In the genomic region with DNA sequence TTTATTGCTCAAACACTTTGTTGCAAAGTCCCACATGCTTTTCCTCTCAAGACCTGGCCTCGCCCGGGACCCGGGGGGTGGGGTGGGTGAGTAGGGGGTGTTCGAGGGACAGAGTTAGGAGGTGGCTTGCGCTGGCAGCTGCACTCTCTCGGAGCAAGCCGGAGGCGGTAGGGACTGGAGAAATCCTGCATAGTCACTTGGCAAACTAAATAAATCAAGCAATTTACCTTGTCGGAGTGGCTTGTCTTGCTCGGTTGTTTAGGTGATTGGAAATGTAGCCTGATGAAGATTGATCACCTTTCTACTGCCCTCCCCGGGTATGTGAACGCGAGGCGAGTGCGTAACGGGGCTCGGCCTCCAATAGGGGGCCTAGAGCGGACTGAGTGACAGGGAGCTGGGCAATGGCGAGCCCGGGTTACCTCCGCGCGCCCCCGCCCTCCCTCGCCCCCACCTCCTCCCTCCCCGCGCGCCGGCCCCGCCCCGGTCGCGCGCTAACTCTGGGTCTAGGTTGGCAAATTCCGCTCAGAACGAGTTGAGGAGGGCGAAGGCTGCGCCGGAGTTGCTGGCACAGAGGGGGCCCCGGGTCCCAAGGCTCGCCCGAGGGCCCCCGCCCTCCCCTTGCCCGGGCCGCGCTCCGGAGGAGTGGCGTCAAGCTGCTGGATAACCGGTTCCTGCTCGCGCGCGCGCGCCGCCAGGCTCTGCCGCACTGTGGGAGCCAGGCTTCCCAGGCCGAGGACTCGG, we compare ENCODE assay signal across 9 mouse cellular contexts. TPM values are rescaled to one million over a fixed set of nuclear protein-coding genes. Genes with fewer than 3 reads are reported as not detected.
DNase-seq lines count a peak whose midpoint lies in the region; ATAC-seq lines count a peak whose summit lies in the region.
"Had no signal": no experiment of that assay in that cellular context is flagged by ENCODE, and none has a peak within 500 bp of the region (broad histone marks: within the 10 kb centered on the region; RNA-seq: fewer than 3 reads in every experiment).

No protein-coding gene starts in this region.

- peak; percentile 92 for ATAC-seq in hindbrain, embryonic 11.5 days (ENCODE audit: low FRiP score)
- peak; percentile 89 for ATAC-seq in midbrain, embryonic 13.5 days

- peak overlapping the region; percentile 94 for H3K4me2 ChIP-seq in hindbrain, embryonic 11.5 days (replicated peaks; ENCODE audit: low read depth, low read length)
- H3K4me2 ChIP-seq in midbrain, embryonic 13.5 days (replicated peaks) = peak overlapping the region; percentile 76

- peaks cover 40% of the 10 kb centered on the region for H3K36me3 ChIP-seq in forebrain, embryonic 10.5 days (replicated peaks)
- no peaks in the 10 kb centered on the region for H3K36me3 ChIP-seq in hindbrain, embryonic 11.5 days (ENCODE audit: control insufficient read depth, insufficient read depth, low read length)
- H3K36me3 ChIP-seq in midbrain, embryonic 13.5 days = no peaks in the 10 kb centered on the region

- H3K4me3 ChIP-seq in forebrain, embryonic 10.5 days = peak overlapping the region; percentile 91
- peak overlapping the region; percentile 51 for H3K4me3 ChIP-seq in hindbrain, embryonic 11.5 days (ENCODE audit: low read depth, low read length)
- peak overlapping the region; percentile 67 for H3K4me3 ChIP-seq in midbrain, embryonic 13.5 days (replicated peaks)

- peak overlapping the region; percentile 59 for H3K9ac ChIP-seq in hindbrain, embryonic 11.5 days (ENCODE audit: low read depth, low read length)
- peak overlapping the region; percentile 88 for H3K9ac ChIP-seq in midbrain, embryonic 13.5 days (replicated peaks)

- no peaks in the 10 kb centered on the region for H3K9me3 ChIP-seq in forebrain, embryonic 10.5 days
- no peaks in the 10 kb centered on the region for H3K9me3 ChIP-seq in hindbrain, embryonic 11.5 days (ENCODE audit: control insufficient read depth, low read length)
- no peaks in the 10 kb centered on the region for H3K9me3 ChIP-seq in midbrain, embryonic 13.5 days

- peaks cover 93% of the 10 kb centered on the region for H3K4me1 ChIP-seq in forebrain, embryonic 10.5 days
- peaks cover 13% of the 10 kb centered on the region for H3K4me1 ChIP-seq in hindbrain, embryonic 11.5 days (replicated peaks; ENCODE audit: control insufficient read depth, insufficient read depth, low read length)
- peaks cover 79% of the 10 kb centered on the region for H3K4me1 ChIP-seq in midbrain, embryonic 13.5 days (replicated peaks)

- peaks cover 98% of the 10 kb centered on the region for H3K27me3 ChIP-seq in forebrain, embryonic 10.5 days (ENCODE audit: poor library complexity, severe bottlenecking)
- H3K27me3 ChIP-seq in hindbrain, embryonic 11.5 days (ENCODE audit: control insufficient read depth, insufficient read depth, low read length) = peaks cover 89% of the 10 kb centered on the region
- peaks cover 62% of the 10 kb centered on the region for H3K27me3 ChIP-seq in midbrain, embryonic 13.5 days

- DNase-seq in adrenal gland, adult (ENCODE audit: inconsistent age in 2 of 2, low spot score in 1 of 2) = peak; percentile 28 to 75
- DNase-seq in adrenal gland, adult 8-10 months = no peak
- DNase-seq in R1 (ENCODE audit: low read depth, low spot score) = peak; percentile 87
- DNase-seq in forebrain, embryonic 10.5 days (ENCODE audit: extremely low spot score, low spot score) = peak; percentile 89
- DNase-seq in hindbrain, embryonic 11.5 days (ENCODE audit: low spot score) = peak; percentile 84
- peak; percentile 70 for DNase-seq in left cerebral cortex, postnatal 4 days
- DNase-seq in testis, postnatal 10 days (ENCODE audit: low spot score) = peak; percentile 62

- H3K27ac ChIP-seq in forebrain, embryonic 10.5 days = peak overlapping the region; percentile 99
- no peak overlapping the region; the same call in 1 of the 2 replicates for H3K27ac ChIP-seq in hindbrain, embryonic 11.5 days (ENCODE audit: low read depth, low read length)
- H3K27ac ChIP-seq in midbrain, embryonic 13.5 days = peak overlapping the region; percentile 94

- under 1% methylated on average over 59 of the region's 59 CpGs for WGBS in forebrain, embryonic 10.5 days
- WGBS in hindbrain, embryonic 11.5 days = under 1% methylated on average over 47 of the region's 59 CpGs
- WGBS in midbrain, embryonic 13.5 days = under 1% methylated on average over 57 of the region's 59 CpGs

- intact Hi-C loops in left cerebral cortex, postnatal 4 days (cut with DNase I) = loop anchor here (5.0 kb wide), 1 partner anchor 146 kb away; no protein-coding TSS in a partner anchor

RNA-seq across cellular contexts. Expression of gene Otx1, which starts 1.2 kb away (rescaled TPM):
- not detected for total RNA-seq in adrenal gland, adult 8-10 months (2022)
- polyA plus RNA-seq in forebrain, embryonic 10.5 days (2016; fragmentation: Nextera tagmentation; extraction: Ambion mirVana) = 39.2 and 46.1 TPM in 2 replicates
- 2.0 and 3.0 TPM in 2 replicates for polyA plus RNA-seq in hindbrain, embryonic 11.5 days (2014; fragmentation: Nextera tagmentation; extraction: Ambion mirVana)
- 10 to 100 TPM; 10.4 to 12.0 TPM for total RNA-seq in left cerebral cortex, postnatal 4 days (2021)
- 23.2 and 23.5 TPM in 2 replicates for polyA plus RNA-seq in midbrain, embryonic 13.5 days (2015; fragmentation: Nextera tagmentation; extraction: Ambion mirVana)
- total RNA-seq: gastrocnemius, postnatal 4 days had no signal
